Mouse (Mus musculus): ENCODE data around the gene Lima1. TPM values are rescaled to one million over a fixed set of nuclear protein-coding genes. Genes with fewer than 3 reads are reported as not detected.
"Not testable (repeated sequence)": the region's sequence is repeated elsewhere in the genome, so short reads cannot be mapped to it uniquely, and the experiment has no call there.

Gene Lima1
- 69.4 and 78.0 TPM in 2 replicates for polyA plus RNA-seq (2014; fragmentation: Nextera tagmentation; extraction: Ambion mirVana)

DNA sequence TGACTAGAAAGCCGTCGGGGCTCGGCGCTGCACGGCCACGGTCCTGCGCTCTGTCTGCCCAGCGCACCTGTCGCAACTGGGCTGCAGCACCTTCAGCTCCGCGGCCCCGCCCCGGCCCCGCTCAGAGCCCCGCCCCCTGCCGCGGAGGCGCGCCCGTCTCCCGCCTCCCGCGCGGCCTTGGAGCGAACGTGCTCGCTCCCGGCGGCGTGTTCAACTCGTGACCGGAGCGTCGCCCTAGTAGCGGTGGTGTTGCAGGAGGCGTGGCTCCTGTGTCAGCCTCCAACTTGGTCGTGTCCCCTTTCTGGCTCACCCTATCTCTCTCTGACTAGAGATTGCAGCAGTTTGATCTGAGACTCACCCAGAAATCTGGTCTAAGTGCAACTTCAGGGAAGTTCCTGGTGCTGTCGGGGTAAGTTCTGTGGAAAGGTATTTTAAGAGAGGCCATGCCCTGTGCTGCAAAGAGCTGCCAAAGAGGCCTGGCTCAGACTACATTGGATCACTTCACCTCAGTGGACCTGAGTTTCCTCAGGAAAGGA is at the start of gene Lima1:
Gene Lima1 (minus strand): TSS at position 123 of the 536 bp plus-strand sequence.
- Histone ChIP-seq H3K36me3 (ENCODE audit: control insufficient read depth, insufficient read depth, low read length) (no peaks in the 10 kb centered on the region), H3K27me3 (ENCODE audit: control insufficient read depth, insufficient read depth, low read length) (no peaks in the 10 kb centered on the region), H3K4me1 (ENCODE audit: control insufficient read depth, insufficient read depth, low read length) (peaks cover 5% of the 10 kb centered on the region), H3K9ac (replicated peaks; ENCODE audit: low read depth, low read length) (peak within 1 kb of the TSS; percentile 45), H3K4me3 (ENCODE audit: low read depth, low read length) (peak within 1 kb of the TSS; percentile 76), H3K4me2 (replicated peaks; ENCODE audit: low read depth, low read length) (peak within 1 kb of the TSS; percentile 90), H3K9me3 (ENCODE audit: control insufficient read depth, low read depth, low read length) (no peaks in the 10 kb centered on the region), H3K27ac (ENCODE audit: low read length) (peak within 1 kb of the TSS; percentile 66; the same call in 1 of the 2 replicates)
- 0% methylated on average over 38 of the region's 38 CpGs for WGBS
- peak; percentile 95 for ATAC-seq (ENCODE audit: insufficient number of reproducible peaks, insufficient read depth, low FRiP score, low read depth)

- no peak overlapping the region for H3K4me3 ChIP-seq (ENCODE audit: low read depth, low read length)
- H3K9ac ChIP-seq (replicated peaks; ENCODE audit: low read depth, low read length): no peak overlapping the region; the same call in 1 of the 2 replicates
- no peak for ATAC-seq (ENCODE audit: insufficient number of reproducible peaks, insufficient read depth, low FRiP score, low read depth)
- no peak overlapping the region for H3K27ac ChIP-seq (ENCODE audit: low read length)
- no peaks in the 10 kb centered on the region for H3K27me3 ChIP-seq (ENCODE audit: control insufficient read depth, insufficient read depth, low read length)
- no peak overlapping the region for H3K4me2 ChIP-seq (replicated peaks; ENCODE audit: low read depth, low read length)
- WGBS: 83% methylated on average over 15 of the region's 15 CpGs
- no peaks in the 10 kb centered on the region for H3K36me3 ChIP-seq (ENCODE audit: control insufficient read depth, insufficient read depth, low read length)
- H3K4me1 ChIP-seq (ENCODE audit: control insufficient read depth, insufficient read depth, low read length): no peaks in the 10 kb centered on the region
- H3K9me3 ChIP-seq (ENCODE audit: control insufficient read depth, low read depth, low read length): no peaks in the 10 kb centered on the region
Observed at GRCm38 (mm10) chr15:99919601-99920158, 44.4 kb upstream of the Lima1 start.

GRCm38 (mm10) chr15:99917264-99917663 is 42.0 kb upstream of the Lima1 start:
- no peak overlapping the region for H3K4me3 ChIP-seq (ENCODE audit: low read depth, low read length)
- H3K9ac ChIP-seq (replicated peaks; ENCODE audit: low read depth, low read length): no peak overlapping the region
- H3K36me3 ChIP-seq (ENCODE audit: control insufficient read depth, insufficient read depth, low read length): no peaks in the 10 kb centered on the region
- H3K9me3 ChIP-seq (ENCODE audit: control insufficient read depth, low read depth, low read length): no peaks in the 10 kb centered on the region
- peak; percentile 74 for ATAC-seq (ENCODE audit: insufficient number of reproducible peaks, insufficient read depth, low FRiP score, low read depth)
- no peak overlapping the region for H3K27ac ChIP-seq (ENCODE audit: low read length)
- 66% methylated on average over 3 of the region's 3 CpGs for WGBS
- no peaks in the 10 kb centered on the region for H3K27me3 ChIP-seq (ENCODE audit: control insufficient read depth, insufficient read depth, low read length)
- no peak overlapping the region for H3K4me2 ChIP-seq (replicated peaks; ENCODE audit: low read depth, low read length)
- H3K4me1 ChIP-seq (ENCODE audit: control insufficient read depth, insufficient read depth, low read length): no peaks in the 10 kb centered on the region

- Histone ChIP-seq H3K4me2 (replicated peaks; ENCODE audit: low read depth, low read length) (no peak overlapping the region), H3K27me3 (ENCODE audit: control insufficient read depth, insufficient read depth, low read length) (no peaks in the 10 kb centered on the region), H3K36me3 (ENCODE audit: control insufficient read depth, insufficient read depth, low read length) (no peaks in the 10 kb centered on the region), H3K4me1 (ENCODE audit: control insufficient read depth, insufficient read depth, low read length) (no peaks in the 10 kb centered on the region), H3K9ac (replicated peaks; ENCODE audit: low read depth, low read length) (no peak overlapping the region), H3K9me3 (ENCODE audit: control insufficient read depth, low read depth, low read length) (no peaks in the 10 kb centered on the region), H3K4me3 (ENCODE audit: low read depth, low read length) (no peak overlapping the region), H3K27ac (ENCODE audit: low read length) (no peak overlapping the region)
- WGBS: 63% methylated on average over 5 of the region's 5 CpGs
- no peak for ATAC-seq (ENCODE audit: insufficient number of reproducible peaks, insufficient read depth, low FRiP score, low read depth)
Observed at GRCm38 (mm10) chr15:99914613-99915012, 39.4 kb upstream of the Lima1 start.

DNA sequence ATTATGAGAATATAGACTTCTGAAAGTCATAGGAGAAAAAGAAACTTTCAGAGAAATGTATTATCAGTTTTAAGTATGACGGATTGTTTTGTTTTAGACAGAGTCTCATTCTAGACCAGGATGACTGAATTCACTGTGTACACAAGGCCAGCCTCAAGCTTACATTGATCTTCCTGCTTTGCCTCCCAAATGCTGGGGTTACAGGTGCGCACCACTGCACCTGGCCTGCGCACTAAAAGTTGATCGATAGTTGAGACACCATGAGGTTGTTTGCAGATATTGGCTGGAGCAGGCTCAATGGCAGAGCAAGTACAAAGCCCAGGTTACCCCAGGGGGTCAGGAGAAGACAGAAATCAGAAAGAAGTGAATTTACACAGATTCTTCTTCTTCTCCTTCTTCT is 36.5 kb upstream of the Lima1 start:
- 63% methylated on average over 4 of the region's 4 CpGs for WGBS
- H3K4me3 ChIP-seq (ENCODE audit: low read depth, low read length): no peak overlapping the region
- H3K27me3 ChIP-seq (ENCODE audit: control insufficient read depth, insufficient read depth, low read length): no peaks in the 10 kb centered on the region
- no peaks in the 10 kb centered on the region for H3K4me1 ChIP-seq (ENCODE audit: control insufficient read depth, insufficient read depth, low read length)
- H3K36me3 ChIP-seq (ENCODE audit: control insufficient read depth, insufficient read depth, low read length): no peaks in the 10 kb centered on the region
- no peaks in the 10 kb centered on the region for H3K9me3 ChIP-seq (ENCODE audit: control insufficient read depth, low read depth, low read length)
- no peak overlapping the region for H3K4me2 ChIP-seq (replicated peaks; ENCODE audit: low read depth, low read length)
- H3K9ac ChIP-seq (replicated peaks; ENCODE audit: low read depth, low read length): no peak overlapping the region
- no peak overlapping the region for H3K27ac ChIP-seq (ENCODE audit: low read length)
- ATAC-seq (ENCODE audit: insufficient number of reproducible peaks, insufficient read depth, low FRiP score, low read depth): no peak

DNA sequence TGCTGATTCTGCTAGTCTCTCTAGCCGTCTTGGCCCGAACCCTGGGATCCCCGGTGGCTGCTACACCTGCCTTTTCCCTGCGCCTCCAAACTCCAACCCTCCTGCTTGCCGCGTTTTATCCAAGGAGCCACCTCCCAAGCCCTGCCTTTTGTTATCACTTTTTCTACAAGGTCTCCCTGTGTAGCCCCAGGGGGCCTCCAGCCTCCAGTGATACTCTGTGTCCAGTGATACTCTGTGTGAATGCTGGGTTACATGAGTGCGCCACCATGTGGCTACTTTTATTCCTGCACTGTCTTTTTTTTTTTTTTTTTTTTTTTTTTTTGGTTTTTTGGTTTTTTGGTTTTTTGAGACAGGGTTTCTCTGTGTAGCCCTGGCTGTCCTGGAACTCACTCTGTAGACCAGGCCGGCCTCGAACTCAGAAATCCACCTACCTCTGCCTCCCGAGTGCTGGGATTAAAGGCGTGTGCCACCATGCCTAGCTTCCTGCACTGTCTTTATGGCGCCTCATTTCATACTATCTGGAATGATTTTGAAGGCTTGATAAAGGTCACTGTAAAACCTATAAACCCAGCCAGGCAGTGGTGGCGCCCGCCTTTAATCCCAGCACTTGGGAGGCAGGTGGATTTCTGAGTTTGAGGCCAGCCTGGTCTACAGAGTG is 34.2 kb upstream of the Lima1 start:
- not testable (repeated sequence) for H3K9me3 ChIP-seq (ENCODE audit: control insufficient read depth, low read depth, low read length)
- 43% methylated on average over 14 of the region's 14 CpGs for WGBS

DNA sequence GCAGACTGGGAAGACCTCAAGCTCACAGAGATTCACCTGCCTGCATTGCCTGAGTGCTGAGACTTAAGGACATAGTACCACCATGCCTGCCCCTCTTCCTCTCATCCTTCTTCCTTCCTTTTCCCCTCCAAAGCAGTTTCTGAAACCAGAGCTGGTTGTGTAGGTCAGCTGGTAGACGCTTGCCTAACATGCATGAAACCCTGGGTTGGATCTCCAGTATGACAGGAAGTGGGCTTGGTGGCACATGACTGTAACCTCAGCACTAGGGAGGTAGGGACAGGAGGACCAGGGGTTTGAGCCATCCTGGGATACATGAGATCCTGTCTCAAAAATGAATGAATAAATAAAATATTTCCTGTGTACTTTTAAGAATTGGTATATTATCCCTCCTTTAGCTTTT is 32.3 kb upstream of the Lima1 start:
- Histone ChIP-seq H3K27ac (ENCODE audit: low read length) (no peak overlapping the region), H3K9me3 (ENCODE audit: control insufficient read depth, low read depth, low read length) (no peaks in the 10 kb centered on the region), H3K4me2 (replicated peaks; ENCODE audit: low read depth, low read length) (no peak overlapping the region), H3K4me1 (ENCODE audit: control insufficient read depth, insufficient read depth, low read length) (no peaks in the 10 kb centered on the region), H3K9ac (replicated peaks; ENCODE audit: low read depth, low read length) (no peak overlapping the region), H3K27me3 (ENCODE audit: control insufficient read depth, insufficient read depth, low read length) (no peaks in the 10 kb centered on the region), H3K4me3 (ENCODE audit: low read depth, low read length) (no peak overlapping the region), H3K36me3 (ENCODE audit: control insufficient read depth, insufficient read depth, low read length) (no peaks in the 10 kb centered on the region)
- WGBS: 60% methylated on average over 1 of the region's 1 CpGs
- ATAC-seq (ENCODE audit: insufficient number of reproducible peaks, insufficient read depth, low FRiP score, low read depth): no peak

More for the DNA sequence above, 34.2 kb upstream of the Lima1 start:
- H3K27me3 ChIP-seq (ENCODE audit: control insufficient read depth, insufficient read depth, low read length); H3K9ac ChIP-seq (replicated peaks; ENCODE audit: low read depth, low read length); H3K36me3 ChIP-seq (ENCODE audit: control insufficient read depth, insufficient read depth, low read length); H3K4me1 ChIP-seq (ENCODE audit: control insufficient read depth, insufficient read depth, low read length); H3K4me2 ChIP-seq (replicated peaks; ENCODE audit: low read depth, low read length); H3K4me3 ChIP-seq (ENCODE audit: low read depth, low read length); H3K27ac ChIP-seq (ENCODE audit: low read length): not testable (repeated sequence)
- 0 out of 2 replicates have a peak, but pooled peaks have one; percentile 37 for ATAC-seq (ENCODE audit: insufficient number of reproducible peaks, insufficient read depth, low FRiP score, low read depth)

DNA sequence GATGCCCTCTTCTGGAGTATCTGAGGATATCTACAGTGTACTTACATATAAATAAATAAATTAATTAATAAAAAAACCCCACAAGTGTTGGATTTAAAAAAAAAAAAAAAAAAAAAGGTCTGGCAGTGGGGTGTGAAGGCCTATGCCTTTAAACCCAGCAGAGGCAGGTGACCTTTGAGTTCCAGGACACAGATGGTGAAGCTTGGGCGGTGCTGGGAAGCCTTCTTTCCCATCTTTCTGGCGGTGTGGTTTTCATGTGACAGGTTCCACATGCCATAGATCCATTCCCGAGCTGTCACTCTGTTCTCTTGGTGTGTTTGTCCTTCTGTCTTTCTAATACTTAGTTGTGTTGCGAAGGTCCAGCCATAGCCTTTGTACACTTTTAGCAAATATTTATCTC is 31.8 kb upstream of the Lima1 start:
- H3K4me1 ChIP-seq (ENCODE audit: control insufficient read depth, insufficient read depth, low read length): no peaks in the 10 kb centered on the region
- H3K27me3 ChIP-seq (ENCODE audit: control insufficient read depth, insufficient read depth, low read length): no peaks in the 10 kb centered on the region
- no peaks in the 10 kb centered on the region for H3K9me3 ChIP-seq (ENCODE audit: control insufficient read depth, low read depth, low read length)
- no peak for ATAC-seq (ENCODE audit: insufficient number of reproducible peaks, insufficient read depth, low FRiP score, low read depth)
- no peak overlapping the region for H3K9ac ChIP-seq (replicated peaks; ENCODE audit: low read depth, low read length)
- H3K27ac ChIP-seq (ENCODE audit: low read length): no peak overlapping the region
- WGBS: 59% methylated on average over 4 of the region's 4 CpGs
- H3K4me3 ChIP-seq (ENCODE audit: low read depth, low read length): no peak overlapping the region
- H3K36me3 ChIP-seq (ENCODE audit: control insufficient read depth, insufficient read depth, low read length): no peaks in the 10 kb centered on the region
- no peak overlapping the region for H3K4me2 ChIP-seq (replicated peaks; ENCODE audit: low read depth, low read length)

All from stomach, embryonic 14.5 days (tissue).